ENCODE assay signal across 8 mouse cellular contexts in genomic region chr15:77151178-77151577, GRCm38 (mm10).
DNase-seq lines count a peak whose midpoint lies in the region; ATAC-seq lines count a peak whose summit lies in the region.

No protein-coding gene starts in this region.

- H3K27ac ChIP-seq in heart, embryonic 13.5 days (replicated peaks), result peak overlapping the region; percentile 96
- H3K27ac ChIP-seq in hindbrain, embryonic 11.5 days (ENCODE audit: low read depth, low read length), result peak overlapping the region; percentile 6; the same call in 1 of the 2 replicates
- H3K27ac ChIP-seq in midbrain, embryonic 12.5 days (replicated peaks), result peak overlapping the region; percentile 58; the same call in 1 of the 2 replicates

- peak overlapping the region; percentile 79 for H3K4me3 ChIP-seq in heart, embryonic 13.5 days
- H3K4me3 ChIP-seq in hindbrain, embryonic 11.5 days (ENCODE audit: low read depth, low read length), result peak overlapping the region; percentile 49
- H3K4me3 ChIP-seq in midbrain, embryonic 12.5 days, result peak overlapping the region; percentile 56

- peaks cover 62% of the 10 kb centered on the region for H3K4me1 ChIP-seq in heart, embryonic 13.5 days
- H3K4me1 ChIP-seq in hindbrain, embryonic 11.5 days (replicated peaks; ENCODE audit: control insufficient read depth, insufficient read depth, low read length), result peaks cover 5% of the 10 kb centered on the region; the same call in 1 of the 2 replicates
- peaks cover 37% of the 10 kb centered on the region for H3K4me1 ChIP-seq in midbrain, embryonic 12.5 days

- WGBS in heart, embryonic 13.5 days, result 33% methylated on average over 8 of the region's 8 CpGs
- WGBS in hindbrain, embryonic 11.5 days, result 48% methylated on average over 8 of the region's 8 CpGs
- 42% methylated on average over 8 of the region's 8 CpGs for WGBS in midbrain, embryonic 12.5 days

- ATAC-seq in heart, embryonic 13.5 days (ENCODE audit: extremely low read depth, insufficient number of reproducible peaks, low FRiP score, low TSS enrichment), result no peak
- no peak for ATAC-seq in hindbrain, embryonic 11.5 days (ENCODE audit: low FRiP score)
- no peak for ATAC-seq in midbrain, embryonic 12.5 days (ENCODE audit: low FRiP score, low read depth)

- no peaks in the 10 kb centered on the region for H3K27me3 ChIP-seq in heart, embryonic 13.5 days (replicated peaks)
- H3K27me3 ChIP-seq in hindbrain, embryonic 11.5 days (ENCODE audit: control insufficient read depth, insufficient read depth, low read length), result no peaks in the 10 kb centered on the region
- H3K27me3 ChIP-seq in midbrain, embryonic 12.5 days, result no peaks in the 10 kb centered on the region

- H3K4me2 ChIP-seq in heart, embryonic 13.5 days, result peak overlapping the region; percentile 82
- H3K4me2 ChIP-seq in hindbrain, embryonic 11.5 days (replicated peaks; ENCODE audit: low read depth, low read length), result peak overlapping the region; percentile 48
- peak overlapping the region; percentile 63 for H3K4me2 ChIP-seq in midbrain, embryonic 12.5 days (replicated peaks)

- no peak for DNase-seq in heart, adult 8-10 months (ENCODE audit: low spot score)
- DNase-seq in adipocyte (ENCODE audit: low spot score), result peak; percentile 67
- DNase-seq in hindbrain, embryonic 11.5 days (ENCODE audit: low spot score), result peak; percentile 37
- no peak for DNase-seq in thymus, postnatal 36 days
- DNase-seq in lung, postnatal 36 days, result no peak
- DNase-seq in right cerebral cortex, postnatal 14 days, result no peak

- no peaks in the 10 kb centered on the region for H3K9me3 ChIP-seq in heart, embryonic 13.5 days
- H3K9me3 ChIP-seq in hindbrain, embryonic 11.5 days (ENCODE audit: control insufficient read depth, low read length), result no peaks in the 10 kb centered on the region
- H3K9me3 ChIP-seq in midbrain, embryonic 12.5 days, result no peaks in the 10 kb centered on the region

- peaks cover 6% of the 10 kb centered on the region for H3K36me3 ChIP-seq in heart, embryonic 13.5 days
- no peaks in the 10 kb centered on the region for H3K36me3 ChIP-seq in hindbrain, embryonic 11.5 days (ENCODE audit: control insufficient read depth, insufficient read depth, low read length)
- peaks cover 2% of the 10 kb centered on the region; the same call in 1 of the 2 replicates for H3K36me3 ChIP-seq in midbrain, embryonic 12.5 days

- peak overlapping the region; percentile 93 for H3K9ac ChIP-seq in heart, embryonic 13.5 days
- H3K9ac ChIP-seq in hindbrain, embryonic 11.5 days (ENCODE audit: low read depth, low read length), result peak overlapping the region; percentile 61
- peak overlapping the region; percentile 77 for H3K9ac ChIP-seq in midbrain, embryonic 12.5 days (replicated peaks)

Comparison
In these comparisons a context has a peak if more than half of its experiments do, and no peak if none do; other contexts are left out.
1. H3K27ac ChIP-seq: peak in every context shown above with its lines; median percentile 96 in heart, embryonic 13.5 days; 58 in midbrain, embryonic 12.5 days; 6 in hindbrain, embryonic 11.5 days.
2. DNase-seq: peak in adipocyte (single experiment) and hindbrain, embryonic 11.5 days (single experiment); none in heart, adult 8-10 months (single experiment), thymus, postnatal 36 days (0 of 2), lung, postnatal 36 days (single experiment) and right cerebral cortex, postnatal 14 days (single experiment).
3. Peak in every context shown above with its lines, with median percentiles within 50 percentile points of each other: H3K4me2 ChIP-seq, H3K4me3 ChIP-seq and H3K9ac ChIP-seq.